Mouse (Mus musculus): ENCODE results near the gene Ttyh1. TPM values are rescaled to one million over a fixed set of nuclear protein-coding genes. Genes with fewer than 3 reads are reported as not detected.

Gene Ttyh1
- 0.35 TPM for polyA plus RNA-seq (2014; fragmentation: Illumina TruSeq; extraction: RNeasy Lipid Tissue Mini Kit (QIAGEN cat#74804); ENCODE audit: insufficient read depth, low read depth, low replicate concordance)

GRCm38 (mm10) chr7:4119344-4119902, at the start of gene Ttyh1:
Gene Ttyh1 (plus strand): TSS chr7:4119408.

GRCm38 (mm10) chr7:4136771-4137531, 17.7 kb downstream of the Ttyh1 start, which contains the start of gene Leng8:
Gene Leng8 (plus strand): TSS chr7:4137039.

GRCm38 (mm10) chr7:4150059-4150541, 30.9 kb downstream of the Ttyh1 start, which contains the start of gene Leng9:
Gene Leng9 (minus strand): TSS chr7:4150374.

GRCm38 (mm10) chr7:4164090-4164910, 45.1 kb downstream of the Ttyh1 start, which contains the start of gene Cdc42ep5:
Gene Cdc42ep5 (minus strand): TSS chr7:4164860.

Other genes with a start within 250 kb of the Ttyh1 start
- gene Gm14548, start 221.3 kb upstream of the Ttyh1 start, polyA plus RNA-seq (2014; fragmentation: Illumina TruSeq; extraction: RNeasy Lipid Tissue Mini Kit (QIAGEN cat#74804); ENCODE audit: insufficient read depth, low read depth, low replicate concordance) = 1.8 TPM
- gene Lilra6, start 203.9 kb upstream of the Ttyh1 start, polyA plus RNA-seq (2014; fragmentation: Illumina TruSeq; extraction: RNeasy Lipid Tissue Mini Kit (QIAGEN cat#74804); ENCODE audit: insufficient read depth, low read depth, low replicate concordance) = 1.8 TPM
- 7.5 TPM for gene Lair1, start 56.2 kb upstream of the Ttyh1 start, polyA plus RNA-seq (2014; fragmentation: Illumina TruSeq; extraction: RNeasy Lipid Tissue Mini Kit (QIAGEN cat#74804); ENCODE audit: insufficient read depth, low read depth, low replicate concordance)
- 31.4 TPM for gene Leng8, start 17.6 kb downstream of the Ttyh1 start, polyA plus RNA-seq (2014; fragmentation: Illumina TruSeq; extraction: RNeasy Lipid Tissue Mini Kit (QIAGEN cat#74804); ENCODE audit: insufficient read depth, low read depth, low replicate concordance)
- 4.4 TPM for gene Leng9, start 31.0 kb downstream of the Ttyh1 start, polyA plus RNA-seq (2014; fragmentation: Illumina TruSeq; extraction: RNeasy Lipid Tissue Mini Kit (QIAGEN cat#74804); ENCODE audit: insufficient read depth, low read depth, low replicate concordance)
- 15.0 TPM for gene Cdc42ep5, start 45.5 kb downstream of the Ttyh1 start, polyA plus RNA-seq (2014; fragmentation: Illumina TruSeq; extraction: RNeasy Lipid Tissue Mini Kit (QIAGEN cat#74804); ENCODE audit: insufficient read depth, low read depth, low replicate concordance)
- 5.9 TPM for gene Lilra5, start 118.3 kb downstream of the Ttyh1 start, polyA plus RNA-seq (2014; fragmentation: Illumina TruSeq; extraction: RNeasy Lipid Tissue Mini Kit (QIAGEN cat#74804); ENCODE audit: insufficient read depth, low read depth, low replicate concordance)
- 4.6 TPM for gene Ncr1, start 218.3 kb downstream of the Ttyh1 start, polyA plus RNA-seq (2014; fragmentation: Illumina TruSeq; extraction: RNeasy Lipid Tissue Mini Kit (QIAGEN cat#74804); ENCODE audit: insufficient read depth, low read depth, low replicate concordance)

Data from lung, adult 10 weeks (tissue).